Mouse (Mus musculus): ENCODE results near the gene App.

App gene

DNA sequence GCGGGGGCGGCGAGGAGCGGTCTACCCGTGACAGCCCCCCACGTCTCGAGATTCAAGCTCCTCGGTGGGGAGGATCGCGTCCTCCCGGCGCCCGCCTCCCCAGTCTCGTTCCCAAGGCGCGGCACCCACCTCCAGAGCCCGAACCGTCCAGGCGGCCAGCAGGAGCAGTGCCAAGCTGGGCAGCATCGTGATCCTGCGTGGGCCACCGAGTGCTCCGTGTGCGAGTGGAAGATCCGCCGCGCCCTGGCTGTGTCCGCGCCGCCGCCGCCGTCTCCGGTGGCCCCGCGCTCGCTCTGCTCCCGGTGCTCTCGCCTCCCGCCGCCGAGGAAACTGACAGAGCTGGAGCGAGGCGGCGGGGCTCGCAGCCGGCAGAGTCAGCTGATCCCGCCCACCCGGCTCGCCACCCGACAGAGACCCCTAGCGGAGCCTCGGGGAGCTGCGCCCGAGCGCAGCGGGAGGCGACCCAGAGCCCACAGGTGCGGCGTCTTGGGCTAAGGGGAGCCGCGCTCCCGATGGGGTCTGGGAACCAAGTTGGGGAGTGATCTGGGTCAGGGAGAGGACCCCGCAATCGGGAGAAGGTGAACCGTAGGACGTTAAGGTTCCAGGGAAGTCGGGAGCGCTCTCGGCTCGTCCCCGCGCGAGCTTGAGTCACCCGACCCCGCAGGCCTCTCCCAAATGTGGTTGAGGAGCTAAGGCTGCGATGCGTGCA lies at the start of gene App:
TSS of gene App (minus strand) at position 394 of the 709 bp plus-strand sequence.
- peak; percentile 86 to 87 for DNase-seq

DNA sequence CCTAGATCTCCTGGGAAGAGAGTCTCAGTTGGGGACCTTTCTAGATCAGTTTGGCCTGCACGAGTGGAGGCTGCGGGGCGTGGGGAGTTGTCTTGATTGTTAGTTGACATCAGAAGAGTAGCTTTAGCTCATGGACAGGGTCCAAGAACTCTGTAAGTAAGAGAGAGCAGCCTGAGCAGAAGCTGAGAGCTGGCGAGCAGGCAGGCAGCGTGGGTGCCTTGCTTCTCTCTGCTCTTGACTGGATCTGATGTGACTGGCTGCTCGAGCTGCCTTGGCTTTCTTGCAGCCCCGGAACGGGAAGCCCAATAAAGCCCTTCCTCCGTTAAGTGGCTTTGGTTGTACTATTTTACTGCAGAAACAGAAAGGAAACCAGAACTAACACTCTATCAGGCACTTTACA lies 42.3 kb upstream of the App start:
- no peak for DNase-seq

DNA sequence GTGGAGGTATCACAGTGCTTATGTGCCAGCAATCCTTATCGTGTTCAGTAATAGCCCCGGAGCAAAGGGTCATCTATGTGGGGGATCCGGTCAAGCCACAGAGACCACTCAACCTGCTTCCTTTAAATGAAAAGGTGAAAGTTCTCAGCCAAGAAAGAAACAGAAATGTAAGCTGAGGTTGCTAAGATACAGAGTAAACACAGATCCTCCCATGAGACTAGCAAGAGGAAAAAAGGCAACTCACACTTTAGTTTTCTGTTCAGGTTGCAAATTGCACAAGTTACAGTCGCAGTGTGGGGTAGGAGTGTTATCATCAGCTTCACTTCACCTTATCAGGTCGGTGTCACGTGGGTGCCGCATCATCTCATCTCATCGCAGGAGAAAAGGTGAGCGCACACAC lies 41.6 kb upstream of the App start:
- no peak for DNase-seq

DNA sequence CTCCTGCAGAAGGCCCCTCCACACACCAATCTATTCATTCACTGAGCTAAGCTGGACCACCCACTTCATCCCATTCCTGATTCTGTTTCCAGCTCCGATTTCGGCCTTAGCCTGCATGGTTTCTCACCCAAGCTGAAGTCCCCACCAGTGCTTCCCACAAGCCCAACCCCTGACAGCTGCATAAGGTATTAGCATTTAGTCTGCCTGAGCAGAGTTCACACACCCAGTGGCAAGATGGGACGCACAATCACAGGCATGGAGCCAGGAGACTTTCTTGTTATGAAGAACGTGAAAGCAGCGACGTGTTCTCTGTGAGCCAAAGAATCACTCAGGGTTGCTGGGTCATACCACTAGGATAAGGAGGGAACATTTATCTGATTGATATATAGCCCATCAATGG lies 22.1 kb upstream of the App start:
- DNase-seq = no peak

DNA sequence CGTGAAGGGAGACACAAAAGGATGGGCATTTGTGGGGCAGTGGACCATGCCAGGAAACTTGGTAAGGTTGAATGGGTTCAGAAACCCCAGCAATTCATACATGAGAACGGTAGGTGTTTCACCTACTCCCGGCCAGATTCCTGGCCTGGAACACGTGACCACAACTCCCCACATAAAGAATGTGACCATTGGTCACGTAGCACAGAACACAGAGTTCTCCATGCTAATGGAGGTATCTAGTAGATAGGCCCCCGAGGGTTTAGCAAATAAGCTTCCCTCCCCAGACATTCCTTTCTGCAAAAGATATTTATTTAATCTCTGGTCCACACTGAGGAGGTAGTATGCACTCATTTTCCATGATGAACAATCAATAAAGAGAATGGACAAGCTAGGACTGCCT lies 21.6 kb upstream of the App start:
- DNase-seq = no peak

DNA sequence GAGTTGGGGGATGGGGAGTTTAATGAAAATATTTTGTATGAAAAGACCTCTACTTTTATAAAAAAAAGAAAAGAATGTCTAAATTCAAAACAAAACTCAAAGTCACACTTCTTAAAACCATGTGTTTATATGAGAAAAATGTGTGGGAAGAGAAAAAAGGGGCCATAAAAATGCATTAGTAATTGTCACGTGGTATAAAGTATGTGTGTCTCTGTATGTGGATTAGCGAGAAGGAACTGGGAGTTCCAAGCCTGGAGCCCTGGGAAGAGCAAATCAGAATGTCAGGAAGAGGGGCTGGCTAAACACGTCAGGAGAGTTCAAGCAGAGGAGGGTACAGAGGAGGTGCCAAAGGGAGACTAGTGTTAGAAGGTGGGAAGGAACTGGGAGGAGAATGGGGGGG lies 7.9 kb upstream of the App start:
- no peak for DNase-seq

DNA sequence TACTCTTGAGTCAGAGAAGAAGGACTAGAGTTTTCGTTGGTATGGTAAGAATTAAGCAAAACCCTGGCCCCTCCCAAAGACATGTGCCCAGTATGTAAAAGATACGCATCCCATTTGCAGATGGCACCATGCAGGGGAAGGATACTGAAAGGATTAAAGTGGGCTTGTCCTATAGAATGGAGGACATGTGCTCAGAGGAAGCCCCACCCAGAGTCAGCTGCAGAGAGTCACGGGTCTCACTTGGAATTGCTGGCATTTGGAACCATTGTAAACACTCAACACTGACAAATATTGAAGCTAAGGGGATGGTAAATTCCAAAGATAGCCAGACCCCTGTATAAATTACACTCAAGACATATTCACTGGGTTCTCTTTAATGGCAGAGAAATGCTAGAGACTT lies 7.1 kb upstream of the App start:
- DNase-seq = no peak

DNA sequence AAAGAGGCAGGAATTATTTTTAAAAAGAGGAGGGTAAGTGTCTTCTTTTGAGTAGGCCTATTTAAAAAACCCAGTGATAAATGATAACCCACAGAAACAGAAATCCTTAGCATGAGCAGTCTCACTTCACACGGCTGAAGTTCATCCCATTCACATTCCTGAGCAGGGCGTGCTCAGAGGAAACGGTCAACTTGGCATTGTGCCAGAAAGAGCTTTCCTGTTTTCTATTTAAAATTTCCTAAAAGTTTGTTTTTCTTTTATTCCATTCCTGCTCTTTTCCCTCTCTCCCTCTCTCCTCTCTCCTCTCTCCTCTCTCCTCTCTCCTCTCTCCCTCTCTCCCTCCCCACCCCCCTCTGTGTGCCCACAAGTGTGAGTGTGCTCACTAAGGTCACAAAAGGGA lies 3.1 kb upstream of the App start:
- DNase-seq = no peak

DNA sequence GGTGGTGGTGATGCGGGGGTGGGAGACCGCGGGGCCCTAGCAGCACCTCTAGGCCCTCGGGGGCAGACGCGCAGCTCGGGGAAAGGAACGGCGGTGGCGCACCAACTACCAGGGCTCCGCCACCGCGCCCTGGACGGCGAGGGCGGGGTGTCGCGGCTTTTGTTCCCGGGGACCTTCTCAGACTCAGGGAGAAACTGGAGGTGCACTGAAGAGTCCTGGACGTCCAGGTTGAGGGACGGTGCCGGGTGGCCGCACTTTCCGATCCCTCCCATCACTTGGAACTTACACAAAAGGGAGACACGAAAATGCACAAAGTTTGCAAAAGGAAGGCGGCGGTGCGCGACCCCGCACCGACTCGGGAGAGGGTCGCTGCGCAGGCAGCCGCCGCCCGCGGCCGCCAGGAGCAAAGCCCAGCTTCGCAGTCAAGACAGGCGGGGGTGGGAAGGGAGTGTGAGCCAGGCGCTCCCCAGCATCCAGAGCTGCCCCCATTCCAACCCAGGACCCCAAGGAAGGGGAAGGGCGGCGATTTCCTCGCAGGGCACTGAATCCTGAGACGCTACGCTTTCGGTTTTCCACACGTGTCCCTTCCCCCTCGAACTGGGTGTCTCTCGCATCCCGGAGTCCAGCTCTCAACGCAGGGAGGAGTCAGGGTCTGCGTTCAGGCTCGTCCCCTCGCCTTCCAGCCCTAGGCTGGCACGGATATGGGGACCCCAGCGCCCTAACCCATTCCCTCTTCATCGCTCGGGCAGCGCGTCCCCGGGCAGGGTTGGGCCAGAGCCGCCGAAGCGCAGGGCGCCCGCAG lies 794 bp downstream of the App start:
- DNase-seq = peak; percentile 31 to 32

DNA sequence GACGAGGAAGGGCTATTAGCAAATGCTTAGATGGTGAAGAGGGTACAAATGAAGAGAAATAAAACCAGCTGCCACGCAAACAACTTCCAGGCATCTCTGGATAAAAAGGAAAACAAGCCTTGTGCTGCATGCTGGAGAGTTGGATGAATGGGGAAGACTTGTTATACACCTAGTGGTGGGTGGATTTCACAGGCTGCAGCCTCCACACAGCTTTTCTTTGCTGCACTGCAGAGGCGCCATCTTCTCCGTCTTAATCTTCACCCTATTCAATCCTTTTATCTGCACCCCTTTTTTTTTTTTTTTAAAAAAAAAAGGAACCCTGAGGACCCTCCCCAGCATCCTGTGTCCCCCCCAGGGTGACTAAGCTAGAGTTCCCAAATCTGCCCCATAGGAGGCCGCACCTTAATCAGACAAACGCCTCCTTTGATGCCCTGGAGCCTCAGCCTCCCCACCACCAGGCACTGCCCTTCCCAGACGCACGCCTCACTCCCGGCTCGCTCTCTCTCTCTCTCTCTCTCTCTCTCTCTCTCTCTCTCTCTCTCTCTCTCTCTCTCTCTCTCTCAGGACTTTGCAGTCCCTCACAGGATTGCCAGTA lies 1.5 kb downstream of the App start:
- DNase-seq = no peak

DNA sequence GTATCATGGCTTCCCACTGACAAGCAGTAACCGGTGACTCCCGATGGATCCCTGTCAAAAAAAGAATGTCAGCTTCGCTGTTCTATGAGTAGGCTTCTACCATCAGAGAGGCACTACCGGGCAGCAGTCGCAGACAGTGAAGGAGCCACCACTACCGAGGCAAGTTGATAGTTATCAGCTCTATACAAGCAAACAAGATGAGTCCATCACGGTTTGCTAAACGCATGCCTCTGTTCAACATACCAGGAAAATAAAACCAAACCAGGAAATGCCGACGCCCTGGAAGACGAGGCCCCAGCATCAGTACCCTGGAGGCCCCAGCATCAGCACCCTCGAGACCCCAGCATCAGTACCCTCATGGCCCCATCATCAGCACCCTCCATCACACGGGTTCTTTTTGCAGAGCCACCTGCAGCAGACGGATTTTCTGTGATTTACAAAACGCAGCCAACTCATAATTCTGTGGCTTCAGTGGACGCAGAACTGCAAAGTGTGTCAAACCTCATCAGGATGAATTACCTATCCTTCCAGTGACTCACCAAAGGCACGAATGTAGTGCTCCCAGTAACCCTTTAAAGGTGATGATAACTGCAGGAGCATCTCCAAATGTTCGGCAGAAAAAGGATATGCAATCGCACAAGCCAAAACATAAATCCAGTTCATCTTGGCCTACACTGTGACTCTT lies 2.6 kb downstream of the App start:
- DNase-seq = no peak

DNA sequence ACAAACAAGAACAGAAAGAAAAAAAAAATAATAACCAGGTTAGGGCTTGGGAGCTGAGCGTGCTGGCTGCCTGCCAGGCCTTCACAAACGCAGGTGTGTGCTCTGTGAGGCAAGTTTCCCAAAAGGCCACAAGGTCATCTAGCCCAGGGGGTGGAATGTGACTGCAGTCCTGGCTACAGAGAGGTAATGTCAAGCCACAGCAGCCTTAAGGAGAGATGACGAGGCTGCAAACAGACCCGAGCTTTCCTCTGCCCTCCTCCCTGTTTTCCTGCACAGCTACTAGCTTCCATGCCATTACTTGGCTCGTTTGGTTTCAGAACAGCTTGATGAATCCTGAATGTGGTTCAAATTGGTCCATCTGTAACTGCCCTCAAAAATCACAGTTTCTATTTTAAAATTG lies 4.7 kb downstream of the App start:
- DNase-seq = no peak

DNA sequence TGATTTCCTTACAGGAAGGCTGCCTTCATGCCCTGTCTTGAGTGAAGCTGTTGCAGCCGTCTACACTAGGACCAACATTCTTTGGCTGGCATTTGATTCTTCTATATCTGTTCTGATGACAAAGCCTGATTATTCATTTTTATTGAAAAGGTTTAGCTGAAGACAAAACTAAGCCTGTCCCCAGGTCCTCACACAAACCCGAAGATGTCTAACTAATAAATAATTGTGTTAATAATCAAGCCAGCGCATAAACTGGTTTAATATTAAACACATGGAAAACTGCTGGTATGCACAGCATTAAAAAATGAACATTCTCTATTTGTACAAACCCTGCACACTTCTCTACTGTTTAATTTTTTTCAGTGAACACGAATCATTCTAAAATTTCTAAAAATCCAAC lies 7.4 kb downstream of the App start:
- DNase-seq = no peak

DNA sequence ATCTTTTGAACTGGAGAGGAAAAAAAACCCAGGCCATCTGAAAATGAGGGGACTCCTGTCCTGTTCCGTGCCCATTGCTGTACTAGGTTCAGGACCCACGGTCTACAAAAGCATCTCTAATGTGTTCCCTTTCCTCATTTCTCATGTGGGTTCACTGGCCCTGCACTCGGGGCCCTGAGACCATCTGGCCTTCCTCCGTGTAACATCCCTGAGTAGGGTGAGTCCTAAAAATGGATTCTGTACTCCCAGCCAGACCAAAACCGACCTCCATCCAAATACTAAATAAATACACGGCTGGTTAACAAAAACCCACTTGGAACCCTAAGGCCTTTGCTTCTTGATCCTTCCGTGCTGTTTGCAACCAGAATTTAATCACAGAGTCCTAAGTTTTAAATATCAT lies 7.9 kb downstream of the App start:
- no peak for DNase-seq

DNA sequence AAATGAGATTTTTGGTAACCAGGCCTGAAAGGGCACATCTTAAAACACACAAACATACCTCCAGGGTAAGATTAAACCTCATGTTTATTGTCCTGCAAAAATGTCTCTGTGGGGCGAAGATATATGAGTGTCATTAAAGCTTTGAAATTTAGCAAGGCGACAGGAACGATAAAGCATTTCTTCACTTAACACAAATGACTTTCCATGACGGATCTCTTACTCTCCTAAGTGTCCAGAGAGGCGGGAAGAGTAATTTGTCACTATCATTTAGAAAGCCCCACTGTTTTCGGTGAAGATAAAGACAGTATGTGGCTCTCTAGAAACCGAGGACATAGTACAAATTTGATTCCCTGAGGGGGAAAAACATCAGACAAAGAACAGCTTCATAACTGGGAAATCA lies 8.4 kb downstream of the App start:
- DNase-seq = no peak

DNA sequence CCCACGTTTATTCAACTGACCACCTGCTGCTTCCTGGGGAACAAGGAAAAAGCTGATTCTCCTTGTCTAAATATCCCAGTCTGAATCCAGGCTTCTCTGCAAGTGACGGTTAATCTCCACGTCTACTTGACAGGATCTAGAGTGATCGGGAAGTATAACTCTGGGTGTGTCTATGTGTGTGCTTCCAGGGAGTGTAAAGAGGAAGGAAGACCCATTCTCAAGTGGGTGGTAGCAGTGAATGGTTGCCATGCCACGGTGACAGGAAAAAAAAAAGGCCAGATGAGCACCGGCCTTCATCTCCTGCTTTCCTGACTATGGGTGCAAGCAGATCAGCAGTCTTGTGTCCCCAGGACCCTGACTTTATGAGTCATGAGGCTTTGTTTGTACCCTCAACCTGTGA lies 10.8 kb downstream of the App start:
- DNase-seq = no peak

DNA sequence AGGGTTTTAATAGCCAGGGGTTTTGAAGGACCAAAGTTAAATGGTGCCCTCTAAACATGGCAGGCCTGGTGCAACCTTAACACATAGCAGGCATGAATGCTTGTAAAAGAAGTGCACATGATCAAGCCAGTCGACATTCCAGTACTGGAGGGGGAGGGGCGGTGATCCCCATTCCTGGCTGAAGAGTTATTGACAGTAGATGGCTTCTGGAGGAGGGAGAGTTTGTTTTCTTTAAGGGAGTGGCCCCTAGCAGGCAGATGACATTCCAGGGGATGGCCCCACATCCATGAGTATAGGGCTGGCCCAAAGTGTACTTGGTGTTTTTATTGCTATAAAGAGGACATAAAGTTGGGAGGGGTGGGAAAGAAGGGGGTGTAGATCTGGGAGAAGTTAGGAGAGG lies 13.4 kb downstream of the App start:
- no peak for DNase-seq

DNA sequence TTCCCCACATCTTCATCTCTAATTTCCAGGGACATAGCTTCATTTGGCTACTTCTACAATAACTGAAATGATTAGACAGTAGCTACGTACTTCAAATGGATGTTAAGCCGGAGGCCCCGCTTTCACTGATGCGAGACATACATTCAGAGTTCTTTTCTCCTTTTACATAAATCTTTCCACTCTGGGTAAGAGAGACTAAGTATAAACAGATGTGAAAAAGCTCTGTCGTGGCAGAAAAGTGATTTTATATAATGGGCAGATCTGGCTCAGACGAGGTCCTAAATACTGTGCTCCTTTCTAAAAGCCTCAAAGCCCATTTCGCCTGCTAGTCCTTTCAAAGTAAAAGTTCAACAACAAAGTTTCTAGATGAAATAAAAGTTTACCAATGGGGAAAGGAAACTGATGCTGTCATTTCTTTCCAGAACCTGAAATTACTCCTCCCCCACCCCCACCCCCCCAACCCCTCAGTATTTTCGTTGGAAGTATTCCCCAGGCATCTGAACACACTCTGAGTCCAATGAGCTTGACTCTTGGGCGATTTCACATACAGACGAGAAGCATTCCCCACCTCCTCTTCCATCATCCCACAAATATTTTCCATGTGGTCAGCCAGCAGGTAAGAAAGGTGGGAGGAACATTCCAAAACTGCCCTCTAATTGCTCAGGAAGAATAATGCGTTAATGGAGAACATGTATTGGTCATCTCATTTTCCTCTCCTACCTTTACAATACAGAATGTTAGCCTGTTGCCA lies 15.6 kb downstream of the App start:
- DNase-seq = no peak

DNA sequence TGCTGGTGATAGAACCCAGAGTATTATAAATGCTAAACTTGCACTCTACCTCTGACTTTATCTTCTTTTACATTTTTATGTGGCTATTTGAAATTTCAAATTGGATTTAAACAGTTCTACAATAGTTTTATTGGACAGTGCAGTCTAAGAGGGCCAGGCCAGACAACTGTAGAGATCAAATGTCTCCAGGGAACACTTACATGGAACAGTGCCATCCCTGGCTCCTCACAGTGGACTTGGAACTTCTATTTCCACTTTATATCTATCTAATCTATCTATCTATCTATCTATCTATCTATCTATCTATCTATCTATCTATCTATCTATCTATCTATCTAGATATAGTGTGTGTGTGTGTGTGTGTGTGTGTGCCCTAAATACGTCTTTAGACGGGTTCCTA lies 16.4 kb downstream of the App start:
- no peak for DNase-seq

DNA sequence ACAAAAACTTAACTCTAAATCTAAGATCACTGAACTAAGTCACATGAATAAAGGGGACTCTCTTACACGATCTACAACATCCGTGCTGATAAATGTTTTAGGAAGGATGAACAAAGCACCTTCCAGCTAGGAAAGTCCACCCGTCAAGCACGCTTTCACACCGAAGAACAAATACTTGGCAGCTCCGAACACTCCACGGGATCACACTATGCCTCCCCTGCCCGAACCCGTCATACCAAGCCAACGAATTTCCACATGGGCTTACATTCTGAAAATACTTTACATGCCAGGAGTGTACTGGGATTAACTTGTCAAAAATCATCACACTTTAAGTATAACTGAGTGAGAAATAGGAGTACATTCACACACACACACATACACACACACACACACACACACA lies 17.7 kb downstream of the App start:
- DNase-seq = no peak

DNA sequence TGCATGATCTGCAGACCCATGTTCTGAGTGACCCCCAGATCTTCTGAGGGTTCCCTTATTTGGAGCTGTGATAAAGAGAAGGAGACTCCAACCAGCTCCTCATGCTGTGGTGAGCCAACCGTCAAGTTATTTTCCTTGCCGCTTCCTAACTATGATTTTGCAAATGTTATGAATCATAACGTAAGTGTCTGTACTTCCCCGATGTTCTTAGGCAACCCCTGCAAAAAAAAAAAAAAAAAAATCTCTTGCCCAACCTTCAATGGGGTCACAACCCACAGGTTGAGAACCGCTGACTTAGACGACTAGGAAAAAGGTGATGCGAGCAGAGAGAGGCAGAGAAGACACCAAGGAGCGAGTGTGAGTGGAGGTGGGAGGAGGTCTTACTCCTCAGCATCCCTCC lies 21.1 kb downstream of the App start:
- DNase-seq = no peak

DNA sequence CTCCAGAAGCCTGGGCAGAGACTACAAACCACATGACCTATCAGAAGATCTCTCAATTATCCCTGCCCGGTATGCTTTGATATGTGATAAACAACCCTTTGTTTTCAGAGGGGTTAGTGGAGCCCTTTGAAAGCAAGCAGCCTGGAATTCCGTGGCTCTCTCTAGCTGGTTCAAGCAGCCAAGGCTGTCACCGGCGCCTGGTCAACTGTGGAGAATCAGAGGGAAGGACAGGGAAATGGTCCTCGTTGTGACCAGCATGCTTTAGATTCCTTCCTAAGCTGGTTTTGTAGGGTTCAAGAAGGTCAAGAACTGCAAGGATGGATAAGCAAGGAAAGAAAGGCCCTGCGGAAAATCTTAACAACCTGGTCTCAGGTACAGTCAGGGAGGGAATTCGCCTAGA lies 21.9 kb downstream of the App start:
- DNase-seq = no peak

DNA sequence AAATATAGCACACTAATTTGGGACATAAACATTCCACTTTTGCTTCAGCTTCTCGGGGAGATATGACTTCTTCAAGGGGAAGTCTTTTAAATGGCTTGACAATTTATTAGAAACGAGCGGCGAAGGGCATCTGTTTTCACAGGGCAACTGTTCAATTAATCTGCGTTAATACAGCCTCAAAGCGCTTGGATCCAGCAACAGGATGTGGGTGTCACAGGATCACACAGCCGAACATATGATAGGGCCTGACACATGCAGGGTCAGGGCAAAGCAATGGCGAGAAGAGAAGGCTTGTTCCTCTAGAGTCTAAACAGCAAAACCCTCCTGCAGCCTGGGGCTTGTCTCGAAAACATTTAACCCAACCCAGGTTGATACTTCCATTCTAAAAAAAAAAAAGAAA lies 22.7 kb downstream of the App start:
- DNase-seq = no peak

Measured in B cell, adult 2 months (primary cell).